Mouse (Mus musculus) 3T3-L1 (cell line): ENCODE measurements around the gene Unc5a.

Source experiments
- DNase-seq: peaks from one replicate; pipeline ENCODE4 v3.0.0-alpha.2; 2015; ENCODE audit warnings: low read depth, low spot score

The Unc5a gene

DNA sequence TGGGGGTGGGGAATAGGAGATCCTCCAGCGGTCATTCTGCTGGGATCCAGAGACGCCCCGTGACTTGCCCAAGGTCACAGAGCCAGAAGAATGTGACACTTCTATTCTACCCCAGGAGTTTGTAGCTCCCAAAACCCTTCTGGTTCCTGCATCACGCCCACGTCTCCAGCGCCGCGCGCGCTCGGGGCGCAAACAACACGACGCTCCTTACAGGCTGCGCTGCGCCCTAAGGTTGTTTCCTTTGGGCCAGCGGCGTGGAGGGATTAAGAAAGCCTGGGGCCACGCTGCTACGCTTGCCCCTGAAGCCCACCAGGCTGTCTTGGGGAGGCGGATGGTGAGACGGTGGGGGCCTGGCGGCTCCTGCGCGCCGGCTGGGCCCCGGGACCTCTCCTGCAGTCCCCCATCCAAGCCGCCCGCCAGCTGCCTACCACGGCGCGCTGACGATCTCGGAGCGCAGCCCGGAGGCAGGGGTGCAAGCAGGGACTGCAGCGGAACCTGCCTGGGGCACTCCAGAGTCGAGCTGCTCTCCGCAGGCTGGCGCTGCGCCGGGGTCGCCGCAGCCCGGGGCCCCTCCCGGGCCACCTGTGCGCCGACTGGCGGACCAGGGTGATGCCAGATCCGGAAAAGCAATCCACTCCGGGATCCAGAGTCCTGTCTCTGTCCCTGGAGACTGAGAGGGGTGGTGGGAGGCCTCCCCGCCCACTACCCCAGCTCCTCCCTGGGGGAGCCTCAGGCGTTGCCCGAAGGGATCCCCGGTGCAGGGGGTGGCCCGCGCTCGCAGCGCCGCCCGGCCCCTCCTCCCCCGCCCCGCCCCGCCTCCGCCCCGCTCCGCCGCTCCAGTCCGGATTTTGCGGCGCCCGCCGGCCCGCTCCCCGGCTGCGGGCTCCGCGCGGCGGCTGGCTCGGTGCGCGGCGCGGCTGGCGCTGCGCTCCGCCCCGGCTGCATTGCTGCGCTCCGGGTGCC is at the start of gene Unc5a:
Gene Unc5a, plus strand, starts transcription at position 881 of the 963 bp plus-strand sequence.
- DNase-seq = no peak

DNA sequence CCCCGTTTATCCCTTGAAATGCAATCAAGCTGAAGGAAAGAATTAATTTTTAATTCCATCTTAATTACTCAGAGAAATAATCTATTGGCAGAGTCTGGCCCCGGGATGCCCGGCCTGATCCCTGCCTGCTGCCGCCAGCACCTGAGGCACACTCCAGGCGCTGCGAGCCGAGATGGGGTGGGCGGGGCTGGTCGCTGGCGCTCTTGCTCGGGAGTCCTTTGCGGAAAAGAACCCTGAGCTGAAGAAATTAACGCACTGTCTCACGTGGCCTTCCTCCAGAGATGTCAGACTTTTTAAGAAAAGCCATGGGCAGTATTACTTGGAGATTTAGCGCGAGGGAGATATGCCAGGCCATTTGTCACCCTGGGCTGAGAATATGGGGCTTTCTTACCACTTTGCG is 37.2 kb upstream of the Unc5a start:
- no peak for DNase-seq

DNA sequence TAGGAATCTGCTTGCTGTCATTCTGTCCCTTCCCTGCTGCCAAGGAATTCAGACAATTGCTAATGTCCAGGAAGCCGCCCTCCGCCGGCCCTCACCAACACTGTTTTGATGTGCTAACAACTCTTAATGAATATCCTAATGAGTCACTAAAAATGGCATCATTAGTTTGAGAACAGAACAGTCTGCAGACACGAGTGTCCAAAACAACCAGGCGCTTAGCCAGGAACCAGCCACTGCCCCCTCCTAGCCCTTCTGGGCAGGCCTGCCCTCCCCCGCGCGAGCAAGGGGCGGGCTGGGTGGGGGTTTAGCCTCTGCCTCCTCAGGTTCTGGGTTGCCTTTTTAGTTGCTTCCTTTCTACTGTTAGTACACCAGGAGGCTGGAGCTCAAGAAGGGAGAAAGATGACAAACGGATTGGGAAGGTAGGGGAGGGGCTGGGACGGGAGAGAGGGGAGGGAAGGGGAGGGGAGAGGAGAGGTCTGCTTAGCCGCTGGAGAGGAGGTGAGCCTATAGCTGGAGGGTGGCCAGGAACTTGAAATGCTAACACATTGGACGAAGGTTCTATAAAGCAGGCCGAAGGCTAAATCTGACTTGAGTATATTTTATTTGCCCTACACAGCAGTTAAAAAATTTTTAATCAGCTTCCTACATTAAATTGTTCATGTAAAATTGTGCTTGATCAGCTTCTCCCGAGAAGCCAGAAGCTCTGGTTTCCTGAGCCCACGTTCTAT is 36.2 kb upstream of the Unc5a start:
- DNase-seq = no peak

DNA sequence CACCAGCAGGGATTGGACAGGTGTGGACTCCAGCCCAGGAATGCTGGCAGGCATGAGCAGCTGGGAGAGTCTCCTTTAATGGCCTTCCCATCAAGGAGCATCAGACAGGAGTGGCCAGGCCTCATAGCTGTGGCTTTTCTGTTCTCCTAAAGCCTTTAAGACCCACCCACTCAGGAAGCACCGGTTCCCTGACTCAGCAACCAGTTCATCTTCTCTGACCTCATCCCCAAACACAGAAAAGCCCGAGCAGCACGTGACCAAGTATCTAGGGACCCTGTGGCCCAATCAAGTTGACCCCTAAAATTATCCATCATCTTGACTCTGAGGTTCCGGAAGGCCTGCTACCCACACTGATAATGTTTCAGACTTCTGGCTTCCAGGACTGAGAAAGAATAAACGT is 32.6 kb upstream of the Unc5a start:
- DNase-seq = peak; percentile 15

DNA sequence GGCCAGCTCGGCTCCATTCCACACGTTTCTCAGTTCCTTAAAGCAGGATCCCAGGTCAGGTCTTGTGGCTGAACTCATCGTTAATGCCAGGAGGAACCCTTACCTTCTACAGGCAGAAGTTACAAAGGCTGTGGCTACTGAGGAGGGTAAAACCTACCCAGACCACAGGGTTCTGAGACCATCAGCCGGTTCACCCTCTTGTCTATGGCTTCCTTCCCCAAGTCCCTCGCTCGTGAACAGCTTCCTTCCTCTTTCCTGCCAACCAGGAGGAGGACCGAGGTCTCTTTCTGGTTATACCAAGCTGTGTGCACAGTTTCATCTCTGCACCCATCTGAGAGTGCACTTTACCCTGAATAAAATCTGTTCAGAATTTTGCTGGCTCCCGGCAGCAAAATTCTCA is 30.3 kb upstream of the Unc5a start:
- DNase-seq = no peak

DNA sequence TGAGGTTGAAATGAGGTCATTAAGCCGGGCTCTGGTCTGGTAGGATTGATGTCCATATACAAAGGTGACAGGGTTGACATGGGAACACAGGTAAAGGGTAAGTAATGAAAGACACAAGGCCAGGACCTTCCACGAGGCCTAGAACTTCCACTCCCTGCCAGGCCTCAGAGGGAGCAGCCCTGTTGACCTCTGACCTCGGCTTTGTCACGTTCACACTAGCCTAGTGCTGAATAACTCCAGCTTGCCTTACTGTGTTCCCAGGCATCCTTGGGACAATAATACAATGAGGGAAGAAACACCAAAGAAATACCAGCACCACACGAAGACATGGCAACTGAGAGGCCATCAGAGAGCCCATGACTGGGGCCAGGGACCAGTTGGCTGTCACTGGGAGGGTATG is 29.5 kb upstream of the Unc5a start:
- DNase-seq = no peak

DNA sequence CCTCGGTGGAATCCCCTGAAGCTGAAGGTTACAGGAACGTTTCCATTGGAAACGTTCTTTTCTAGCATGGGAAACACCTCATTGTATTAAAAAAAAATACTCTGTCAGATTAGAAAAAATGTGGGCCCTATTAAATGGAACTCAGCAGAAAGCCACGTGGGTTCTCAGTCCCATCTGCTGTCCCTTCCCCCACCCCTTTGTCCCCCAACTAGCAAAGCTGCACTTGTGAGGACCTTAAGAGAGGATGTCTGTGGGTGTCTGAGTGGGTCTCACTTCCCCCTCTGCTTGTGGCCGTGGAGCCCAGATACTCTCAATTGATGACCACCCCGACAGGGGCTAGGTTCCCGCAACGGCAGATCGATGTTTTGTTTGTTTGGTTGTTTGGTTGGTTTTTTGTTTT is 27.5 kb upstream of the Unc5a start:
- no peak for DNase-seq

DNA sequence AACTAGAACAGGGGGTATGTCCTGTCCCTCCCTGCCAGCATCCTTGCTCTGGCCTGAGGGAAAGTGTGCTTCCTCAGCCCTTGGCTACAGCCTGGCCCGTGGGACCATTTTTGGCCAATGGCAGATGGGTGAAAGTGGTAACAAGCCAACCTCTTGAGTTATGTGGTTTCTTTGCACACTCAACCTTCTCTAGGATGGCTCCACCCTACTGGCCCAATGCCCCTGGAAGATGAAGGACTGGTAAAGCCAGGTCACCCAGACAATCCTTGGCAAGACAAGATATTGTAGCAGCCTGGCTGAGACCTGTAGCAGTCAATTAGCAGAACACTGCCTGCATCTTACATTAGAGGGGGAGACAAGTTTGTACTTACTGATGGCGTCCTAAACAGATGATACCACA is 25.5 kb upstream of the Unc5a start:
- no peak for DNase-seq

DNA sequence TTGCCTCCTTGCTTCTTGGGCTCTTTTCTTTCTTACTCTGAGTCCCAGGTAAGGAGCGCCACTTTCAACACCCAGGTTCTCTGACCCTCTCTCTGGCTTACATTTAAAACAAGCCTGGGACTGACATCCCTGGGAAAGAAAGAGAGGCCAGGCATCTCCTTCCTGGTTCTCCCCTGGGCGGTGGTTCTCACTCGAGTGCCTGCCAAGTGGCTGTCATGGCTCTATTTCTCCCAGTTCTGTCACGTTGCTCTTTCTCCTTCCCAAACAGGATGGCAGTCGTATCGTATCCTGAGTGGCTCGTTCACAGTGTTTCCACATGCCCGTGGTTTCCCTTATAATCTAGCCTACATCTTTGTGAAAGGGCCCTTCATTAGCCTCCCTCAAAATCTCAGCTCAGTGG is 23.7 kb upstream of the Unc5a start:
- DNase-seq = no peak

DNA sequence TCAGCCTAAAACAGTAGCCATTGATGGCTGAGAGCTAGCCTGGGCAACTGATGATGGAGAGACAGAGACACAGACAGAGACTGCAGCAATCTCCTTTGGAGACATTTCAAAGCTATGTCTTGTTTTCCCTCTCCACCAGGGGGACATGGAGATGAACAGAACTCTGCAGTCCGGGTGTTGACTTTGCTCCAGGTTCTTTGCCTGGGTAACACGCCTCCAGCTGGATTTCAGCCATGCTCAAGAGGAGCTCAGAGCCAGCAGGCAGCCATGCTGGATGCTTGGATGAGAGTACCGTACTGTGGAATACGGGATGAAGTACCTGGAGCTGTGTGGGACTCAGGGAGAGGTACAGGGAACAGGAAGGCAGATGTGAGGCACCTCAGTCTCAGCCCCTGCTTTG is 22.6 kb upstream of the Unc5a start:
- DNase-seq = peak; percentile 50

DNA sequence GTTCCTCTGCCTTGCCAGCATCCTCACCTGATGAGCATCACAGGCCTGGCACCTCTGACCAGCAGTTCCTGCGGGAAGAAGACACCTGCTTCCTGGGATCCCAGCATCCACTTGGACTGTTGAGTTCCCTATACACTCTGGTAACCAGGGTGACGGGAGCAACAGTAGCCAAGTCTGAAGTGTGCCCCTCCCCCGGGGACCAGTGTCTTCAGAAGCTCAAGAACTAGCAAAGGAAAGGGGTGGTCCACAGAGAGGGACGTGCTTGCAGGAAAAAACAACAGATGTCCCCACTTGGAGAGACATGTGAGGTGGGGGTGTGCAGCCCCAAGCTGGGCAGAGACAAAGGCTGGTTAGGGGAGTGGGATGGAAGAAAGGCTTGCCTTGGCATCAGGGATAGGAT is 19.1 kb upstream of the Unc5a start:
- DNase-seq = no peak

DNA sequence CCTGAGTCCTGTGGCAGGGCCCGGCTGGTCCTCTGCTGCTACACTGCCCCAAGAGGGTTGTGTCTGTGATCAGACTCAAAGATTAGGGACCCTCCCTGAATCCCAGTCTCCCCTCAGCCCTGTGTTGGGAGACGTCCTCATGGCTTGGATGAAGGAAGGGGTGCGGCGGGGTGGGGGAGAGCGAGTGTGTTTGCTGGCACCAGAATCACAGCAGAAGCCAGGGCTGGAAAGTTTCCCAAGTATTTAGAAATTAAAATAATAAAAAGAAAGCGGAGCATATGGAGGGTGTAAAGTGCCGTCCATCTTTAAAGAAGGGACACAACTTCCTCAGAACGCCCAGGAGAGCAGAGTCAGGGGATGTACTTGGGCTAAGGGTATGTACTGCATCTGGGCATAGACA is 14.3 kb upstream of the Unc5a start:
- no peak for DNase-seq

DNA sequence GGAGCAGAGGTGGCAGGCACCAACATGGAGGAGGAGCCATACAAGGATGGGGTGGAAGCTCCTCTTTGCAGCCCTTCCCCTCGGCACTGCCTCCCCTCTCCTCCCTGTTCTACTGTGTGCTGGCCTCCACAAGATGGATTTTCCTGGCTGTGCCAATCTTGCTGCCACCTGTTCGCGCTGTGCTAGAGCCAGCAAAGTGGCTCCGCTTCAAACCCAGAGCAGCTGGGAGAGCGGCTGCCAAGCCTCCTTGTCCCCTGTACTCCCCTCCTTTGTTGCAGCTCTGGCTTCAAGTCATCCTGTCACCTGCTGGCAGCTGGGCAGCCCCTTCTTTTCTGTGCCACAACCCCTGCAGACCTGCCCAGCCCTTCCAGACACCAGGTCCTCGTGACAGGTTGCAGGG is 13.0 kb upstream of the Unc5a start:
- no peak for DNase-seq

DNA sequence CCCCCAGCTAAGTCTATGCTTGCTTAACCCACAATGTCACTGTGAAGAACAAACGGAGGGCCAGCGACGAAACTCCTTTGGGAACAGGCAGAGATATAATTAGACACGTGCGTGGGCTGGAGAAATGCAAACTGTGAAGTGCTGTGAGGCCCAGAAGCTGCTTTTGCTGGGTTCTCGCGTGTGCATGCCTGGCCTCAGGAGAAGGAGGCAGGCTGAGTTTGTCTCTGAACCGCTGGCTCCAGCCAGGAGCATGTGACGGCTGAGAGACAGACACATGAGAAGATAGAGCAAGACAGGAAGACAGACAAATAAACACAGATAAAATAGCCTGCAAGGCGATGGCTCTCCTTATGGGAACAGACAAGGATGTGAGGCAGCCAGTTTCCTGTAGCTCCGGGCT is 11.3 kb upstream of the Unc5a start:
- DNase-seq = no peak

DNA sequence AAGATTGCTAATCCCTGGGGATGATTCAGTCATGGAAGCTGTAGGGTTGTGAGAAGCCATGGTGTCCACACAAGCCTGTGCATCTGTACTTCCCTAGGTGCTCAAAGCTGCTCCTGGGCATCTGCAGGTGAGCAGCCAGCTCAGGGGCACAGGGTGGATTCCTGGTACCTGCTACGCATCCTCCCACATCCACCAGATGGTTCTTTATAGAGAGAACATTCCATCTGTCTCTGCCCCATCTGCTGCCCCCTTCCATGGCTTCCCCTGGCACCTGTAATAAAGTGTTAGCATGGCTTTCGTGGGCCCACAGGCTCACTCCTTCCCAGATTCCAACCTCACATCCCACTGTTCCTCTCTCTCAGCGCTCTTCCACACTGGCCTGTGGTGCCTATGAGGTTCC is 10.7 kb upstream of the Unc5a start:
- no peak for DNase-seq

DNA sequence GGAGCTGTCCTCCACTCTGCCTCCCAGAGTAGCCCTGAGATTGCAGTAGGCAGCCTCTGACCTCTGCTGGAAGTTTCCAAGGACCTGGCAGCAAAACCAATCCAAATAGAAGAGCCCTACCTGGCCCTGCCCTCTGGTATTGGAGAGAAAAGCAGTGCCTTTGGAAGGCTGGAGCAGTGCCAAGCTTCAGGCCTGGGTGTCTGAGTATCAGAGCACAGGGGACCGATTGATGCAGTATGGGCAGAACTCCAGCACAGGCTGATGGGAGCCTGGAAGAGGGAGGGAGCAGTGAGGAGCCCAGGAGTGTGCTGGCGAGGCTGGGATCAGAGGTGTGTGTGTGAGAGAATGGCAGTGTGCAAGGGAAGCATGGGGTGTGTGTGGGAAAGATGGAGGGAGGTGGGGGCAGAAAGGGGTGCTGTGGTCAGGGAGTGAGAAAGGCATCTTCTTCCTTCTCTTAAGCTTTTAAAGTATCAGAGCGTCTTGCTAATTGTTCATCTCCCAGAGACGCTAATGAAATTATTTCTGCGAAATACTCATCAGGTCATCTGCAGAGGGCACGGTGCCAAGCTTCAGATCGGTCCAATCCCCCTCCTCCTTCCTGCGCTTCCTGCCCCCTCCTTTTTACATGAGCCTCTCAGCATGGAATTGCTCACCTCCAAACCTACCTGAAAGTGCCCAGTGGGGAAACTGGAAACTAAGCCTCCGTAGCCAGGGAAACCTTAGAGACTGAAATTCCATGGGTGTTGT is 4.6 kb upstream of the Unc5a start:
- no peak for DNase-seq

DNA sequence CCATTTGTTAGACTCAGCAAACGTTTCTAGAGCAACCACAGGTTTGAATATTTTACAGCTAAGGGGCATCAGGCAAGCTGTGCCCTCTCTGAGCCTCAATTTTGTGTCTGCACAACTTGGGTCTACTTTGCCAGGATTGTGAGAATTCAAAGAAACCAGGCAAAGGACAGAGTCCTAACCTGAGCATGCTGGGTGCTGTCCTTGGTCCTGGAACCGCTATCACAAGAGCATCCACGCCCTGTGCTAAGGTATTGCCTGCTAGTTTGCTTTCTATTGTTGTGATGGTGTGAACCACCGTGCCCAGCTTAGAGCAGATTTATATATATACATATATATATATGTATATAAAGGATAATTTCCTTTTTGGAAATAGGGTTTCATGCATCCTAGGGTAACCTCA is 3.9 kb upstream of the Unc5a start:
- peak; percentile 56 for DNase-seq

DNA sequence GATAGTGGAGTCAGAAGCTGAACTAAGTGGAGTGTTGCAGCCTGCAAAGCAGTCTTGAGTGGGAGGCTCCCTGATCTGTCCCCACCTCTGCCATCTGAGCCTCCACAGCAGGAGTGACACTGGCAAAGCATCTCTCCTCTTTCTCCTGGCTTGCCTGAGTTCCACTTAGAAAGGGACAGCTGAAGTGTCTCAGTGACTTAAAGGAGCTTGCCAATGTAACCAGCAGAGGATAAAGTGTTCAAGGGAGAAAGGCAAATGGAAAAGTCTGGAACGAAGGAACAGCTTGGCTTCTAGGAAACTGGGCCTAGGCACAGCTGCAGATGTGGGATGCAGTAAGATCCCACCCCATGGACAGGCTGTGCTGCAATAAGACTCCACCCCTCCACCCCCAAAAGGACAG is 2.8 kb upstream of the Unc5a start:
- no peak for DNase-seq

DNA sequence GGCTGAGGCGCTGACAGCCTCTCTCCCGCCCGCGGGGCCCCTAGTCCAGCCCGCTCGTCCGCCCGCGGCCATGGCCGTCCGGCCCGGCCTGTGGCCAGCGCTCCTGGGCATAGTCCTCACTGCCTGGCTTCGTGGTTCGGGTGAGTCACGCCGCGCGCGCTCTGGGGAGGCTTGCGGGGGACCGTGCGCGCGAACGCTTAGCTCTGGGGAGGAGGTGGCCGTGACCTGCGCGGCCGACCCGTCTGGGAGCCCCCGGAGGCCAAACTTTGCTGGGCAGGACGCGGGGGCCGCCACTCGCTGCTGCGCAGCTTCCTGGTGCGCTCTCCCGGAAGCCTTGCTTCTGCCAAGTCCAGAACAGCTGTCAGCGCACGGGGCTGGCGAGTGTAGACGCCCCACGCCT is 381 bp downstream of the Unc5a start:
- DNase-seq = no peak

DNA sequence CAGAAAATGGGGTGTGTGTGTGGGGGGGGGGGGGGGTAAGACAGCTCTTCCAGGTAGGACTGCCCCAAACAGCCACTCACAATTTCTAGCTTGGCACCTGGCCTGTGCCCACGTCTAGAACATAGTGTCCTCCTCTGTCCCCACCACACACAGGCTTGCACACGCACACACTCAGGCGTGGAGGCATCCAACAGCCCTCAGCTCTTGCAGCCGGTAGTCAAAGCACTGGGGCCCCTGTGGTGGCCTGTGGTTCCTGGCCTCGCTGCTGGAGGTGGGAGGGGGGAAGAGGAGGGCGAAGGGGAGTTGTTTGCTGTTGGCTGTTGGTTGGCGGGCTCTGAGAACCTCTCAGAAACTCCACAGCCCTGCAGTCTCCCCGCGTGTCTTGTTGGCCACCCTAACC is 920 bp downstream of the Unc5a start:
- no peak for DNase-seq

DNA sequence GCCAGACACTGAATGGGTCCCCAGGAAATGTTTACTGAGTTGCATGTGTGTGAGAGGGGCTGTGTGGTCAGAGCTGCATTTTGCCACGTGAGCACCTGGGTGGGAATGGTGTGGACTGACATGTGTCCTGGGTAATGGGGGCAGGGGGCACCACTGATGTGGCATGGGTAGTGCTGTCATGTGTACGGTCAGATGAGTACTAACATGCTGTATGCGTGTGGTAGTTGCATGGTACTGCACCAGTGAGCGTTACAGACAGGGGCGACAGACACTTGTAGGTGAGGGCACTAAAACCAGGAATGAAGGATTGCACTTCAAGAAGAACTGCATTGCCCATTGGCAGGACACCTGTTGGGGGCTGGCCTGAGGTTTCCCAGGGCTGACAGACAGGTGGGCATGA is 2.0 kb downstream of the Unc5a start:
- DNase-seq = no peak

DNA sequence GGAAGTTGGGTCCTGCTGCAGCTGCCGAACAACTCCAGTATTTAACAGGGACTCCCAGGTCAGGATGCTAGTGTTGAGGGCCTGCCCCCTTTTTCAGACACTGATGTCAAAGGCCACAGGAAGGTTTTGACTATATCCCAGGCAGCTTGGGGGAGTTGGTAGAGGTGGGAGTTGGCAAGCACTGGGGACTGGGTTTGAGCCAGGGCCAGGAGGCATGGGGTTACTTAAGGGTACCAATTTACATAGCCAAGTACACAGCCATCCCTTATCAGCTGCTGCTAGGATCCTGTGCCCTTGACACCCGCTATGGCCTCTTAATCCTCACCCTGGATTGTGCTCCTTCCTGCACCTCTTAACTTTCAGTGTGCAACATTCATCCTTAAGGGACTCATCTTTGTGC is 5.5 kb downstream of the Unc5a start:
- no peak for DNase-seq
